Mouse (Mus musculus) adipocyte (in vitro differentiated cells): ENCODE measurements around the gene Ftl1-ps1.

ENCODE experiments used
- DNase-seq: peaks from one replicate; pipeline ENCODE4 v3.0.0-alpha.2; 2016; ENCODE audit warnings: low spot score

Gene Ftl1-ps1

GRCm38 (mm10) chr13:74399298-74399839, at the start of gene Ftl1-ps1:
Gene Ftl1-ps1, plus strand, starts transcription at chr13:74399694.
- DNase-seq, result no peak

DNA sequence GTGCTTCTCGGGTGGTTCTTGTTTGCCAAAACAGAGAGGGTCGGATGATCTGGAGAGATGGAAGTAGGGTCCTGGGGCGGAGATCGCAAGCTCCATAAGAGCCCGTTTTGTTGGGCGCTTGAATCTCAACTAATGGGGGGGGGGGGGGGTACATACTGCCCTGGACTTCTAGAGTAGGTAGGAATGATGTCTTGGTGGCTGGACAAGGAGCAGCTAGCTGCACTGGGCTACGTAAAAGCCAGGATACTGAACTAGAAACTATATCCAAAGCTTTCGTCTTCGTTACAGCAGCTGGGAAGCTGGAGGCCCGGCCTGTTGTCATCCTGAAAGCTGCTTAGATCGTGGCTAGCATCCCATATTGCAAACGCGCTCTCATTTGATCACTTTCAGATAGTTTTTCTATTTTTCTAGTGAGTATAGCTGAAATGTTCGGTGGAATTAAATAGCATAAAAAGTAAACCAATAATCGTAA, 49.0 kb upstream of the Ftl1-ps1 start:
- no peak for DNase-seq

GRCm38 (mm10) chr13:74356491-74356890, 43.0 kb upstream of the Ftl1-ps1 start:
- DNase-seq, result no peak

GRCm38 (mm10) chr13:74362218-74362617, 37.3 kb upstream of the Ftl1-ps1 start:
- DNase-seq, result no peak

DNA sequence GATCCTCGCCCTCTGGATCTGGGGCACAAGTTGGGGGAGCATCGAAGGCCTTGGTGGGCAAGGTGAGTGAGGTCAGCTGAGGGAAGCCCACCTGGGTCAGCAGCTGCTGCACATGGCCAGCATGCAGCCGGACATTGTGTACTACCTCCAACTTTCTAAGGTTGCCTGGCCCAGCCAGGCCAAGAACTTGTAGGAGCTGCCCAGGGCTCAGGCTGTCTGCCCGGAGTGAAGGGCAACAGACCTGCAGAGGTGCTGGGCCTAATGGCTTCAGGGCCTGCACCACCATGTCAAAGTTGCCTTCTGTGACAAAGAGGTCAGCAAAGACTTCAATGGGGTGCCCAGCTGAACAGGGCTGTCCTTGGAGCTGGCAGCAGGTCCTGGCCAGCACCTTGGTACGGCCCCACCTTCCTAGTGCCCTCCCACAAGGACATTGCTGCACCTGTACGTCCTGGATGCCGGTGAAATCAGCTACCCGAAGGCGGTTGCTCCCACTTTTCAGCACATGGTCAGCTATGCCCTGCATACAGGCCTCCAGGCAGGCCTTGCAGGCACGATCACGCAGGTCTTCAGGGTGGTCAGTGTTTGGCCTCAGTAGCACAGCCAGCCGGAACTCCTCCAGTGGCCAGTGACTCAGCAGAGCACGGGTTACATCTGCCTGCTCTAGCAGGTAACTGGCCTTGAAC, 36.2 kb upstream of the Ftl1-ps1 start:
- DNase-seq, result no peak

GRCm38 (mm10) chr13:74363859-74364235, 35.6 kb upstream of the Ftl1-ps1 start, which contains the start of gene Lrrc14b:
Gene Lrrc14b, minus strand, starts transcription at chr13:74364005.
- peak; percentile 86 for DNase-seq

- peak; percentile 67 for DNase-seq
Measured at GRCm38 (mm10) chr13:74381533-74382276, 17.8 kb upstream of the Ftl1-ps1 start.

DNA sequence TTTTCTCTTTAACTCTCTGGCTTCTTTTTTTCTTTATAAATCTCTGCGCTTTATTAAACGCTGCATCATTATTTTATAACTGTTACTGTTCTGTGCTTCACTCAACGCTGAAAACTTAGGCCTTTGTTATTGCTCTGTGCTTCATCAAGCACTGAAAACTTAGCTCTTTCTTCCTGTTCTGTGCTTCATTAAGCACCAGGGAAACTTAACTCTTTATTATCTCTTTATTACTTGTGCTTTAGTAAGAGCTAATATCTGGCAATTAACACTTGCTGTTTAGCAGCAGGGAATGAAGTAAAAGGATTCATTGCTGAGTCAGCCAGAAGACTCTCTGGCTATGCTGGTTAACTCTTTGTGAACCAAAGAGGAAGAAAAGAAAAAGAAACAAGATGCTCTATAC, 17.2 kb upstream of the Ftl1-ps1 start:
- DNase-seq, result no peak

GRCm38 (mm10) chr13:74389730-74390129, 9.8 kb upstream of the Ftl1-ps1 start:
- no peak for DNase-seq

DNA sequence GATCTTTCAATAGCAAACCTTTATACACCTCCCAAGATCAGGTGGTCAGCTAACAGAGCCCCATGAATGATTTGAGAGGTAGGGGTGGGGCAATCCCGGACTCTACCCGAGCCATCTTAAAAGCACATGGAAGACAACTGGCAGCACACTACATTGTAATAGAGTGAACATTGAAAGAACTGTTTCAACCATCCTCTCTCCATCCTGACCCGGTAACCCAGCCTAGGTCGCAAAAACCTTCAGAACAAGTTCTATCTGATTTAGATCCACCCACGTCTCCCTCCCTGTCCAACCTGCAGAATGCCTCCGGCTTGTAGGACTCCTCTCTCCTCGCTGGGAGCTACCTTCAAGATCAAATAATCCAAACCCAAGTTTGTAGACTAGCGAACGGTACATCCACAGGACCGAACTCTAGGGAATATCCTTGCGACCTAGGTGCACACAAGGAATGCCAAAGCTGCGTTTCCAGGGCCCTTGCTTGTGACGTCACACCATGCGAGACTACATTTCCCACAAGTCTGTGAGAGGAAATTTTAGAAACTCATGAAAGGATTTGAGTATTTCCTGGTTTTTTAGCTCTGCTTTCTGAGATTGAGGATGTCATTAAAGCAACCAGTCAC, 9.0 kb upstream of the Ftl1-ps1 start, which contains the start of gene Zfp72:
Zfp72 (minus strand) TSS at position 466 of the 620 bp plus-strand sequence.
- DNase-seq, result peak; percentile 82

DNA sequence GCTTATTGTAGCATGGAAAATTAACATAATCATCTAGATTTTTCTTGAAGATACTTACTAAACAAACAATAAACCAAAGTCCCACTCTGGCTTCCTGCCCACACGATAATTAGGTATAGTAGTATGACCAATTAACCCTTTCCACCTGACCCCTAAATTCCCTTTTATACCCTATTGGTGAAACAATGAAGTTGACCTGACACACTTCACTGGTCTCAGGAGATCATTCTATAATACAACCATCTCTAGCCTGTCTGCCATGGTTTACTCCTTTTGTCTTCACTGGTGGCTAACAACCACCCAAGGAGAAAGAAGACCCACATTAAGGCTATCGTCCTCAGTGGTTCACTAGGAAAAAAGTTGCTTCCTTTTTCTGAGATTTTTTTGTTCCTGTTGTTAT, 8.3 kb upstream of the Ftl1-ps1 start:
- DNase-seq, result no peak

DNA sequence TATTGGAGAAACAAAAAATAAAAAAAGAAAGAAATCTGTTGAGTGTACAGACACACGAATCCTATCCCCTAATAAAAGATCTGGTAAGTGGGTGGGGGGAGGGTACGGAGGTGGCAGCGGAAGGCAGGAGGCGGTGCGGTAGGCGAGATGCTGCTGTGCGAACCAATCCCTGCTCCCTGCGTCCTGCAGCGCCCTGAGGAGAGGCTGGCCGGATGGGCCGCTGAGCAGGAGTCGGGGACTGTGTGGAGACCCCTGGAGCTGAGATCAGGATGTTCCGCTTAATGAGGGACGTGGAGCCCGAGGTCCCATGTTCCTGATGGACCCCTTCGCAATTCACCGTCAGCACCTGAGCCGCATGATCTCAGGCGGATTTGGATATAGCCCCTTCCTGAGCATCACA, 40.4 kb downstream of the Ftl1-ps1 start:
- no peak for DNase-seq
